Mouse (Mus musculus): ENCODE measurements around the gene Zcchc8. TPM values are rescaled to one million over a fixed set of nuclear protein-coding genes. Genes with fewer than 3 reads are reported as not detected.
"Not testable (repeated sequence)": the region's sequence is repeated elsewhere in the genome, so short reads cannot be mapped to it uniquely, and the experiment has no call there.

Zcchc8 gene
- 25.6 and 28.6 TPM in 2 replicates for polyA plus RNA-seq (2015; fragmentation: Nextera tagmentation; extraction: Ambion mirVana)

- Histone ChIP-seq H3K4me3 (replicated peaks) (peak within 1 kb of the TSS; percentile 91), H3K9ac (peak within 1 kb of the TSS; percentile 93), H3K27me3 (no peaks in the 10 kb centered on the region), H3K27ac (replicated peaks) (peak within 1 kb of the TSS; percentile 90), H3K4me1 (replicated peaks) (peaks cover 28% of the 10 kb centered on the region), H3K9me3 (replicated peaks) (no peaks in the 10 kb centered on the region), H3K4me2 (peak within 1 kb of the TSS; percentile 73), H3K36me3 (replicated peaks) (peaks cover 26% of the 10 kb centered on the region)
- ATAC-seq (ENCODE audit: insufficient read depth) = peak; percentile 100
- under 1% methylated on average over 83 of the region's 83 CpGs for WGBS (ENCODE audit: insufficient replicate concordance)
Measured at GRCm38 (mm10) chr5:123720328-123721311, at the start of gene Zcchc8. Gene Zcchc8 (minus strand): TSS chr5:123721100.

DNA sequence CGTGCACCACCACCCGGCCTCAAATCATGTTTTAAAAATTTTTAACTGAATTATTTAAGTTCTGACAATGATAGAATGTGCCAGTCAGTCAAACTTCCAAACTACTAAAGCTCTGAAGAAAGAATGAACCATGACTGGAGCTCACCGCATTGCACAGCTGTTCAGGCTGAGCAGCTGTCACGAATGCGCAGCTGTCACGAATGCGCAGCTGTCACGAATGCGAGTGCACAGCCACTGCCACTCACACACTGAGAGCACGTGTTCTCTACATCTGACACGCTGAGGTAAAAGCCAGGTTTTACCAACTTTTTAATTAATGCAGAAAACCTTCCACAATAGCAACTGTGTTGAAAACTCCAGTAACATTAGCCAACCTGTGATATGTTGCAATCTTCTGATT lies 45.6 kb upstream of the Zcchc8 start:
- 91% methylated on average over 11 of the region's 11 CpGs for WGBS (ENCODE audit: insufficient replicate concordance)
- not testable (repeated sequence) for ATAC-seq (ENCODE audit: insufficient read depth)
- H3K36me3 ChIP-seq (replicated peaks) = peaks cover 94% of the 10 kb centered on the region

DNA sequence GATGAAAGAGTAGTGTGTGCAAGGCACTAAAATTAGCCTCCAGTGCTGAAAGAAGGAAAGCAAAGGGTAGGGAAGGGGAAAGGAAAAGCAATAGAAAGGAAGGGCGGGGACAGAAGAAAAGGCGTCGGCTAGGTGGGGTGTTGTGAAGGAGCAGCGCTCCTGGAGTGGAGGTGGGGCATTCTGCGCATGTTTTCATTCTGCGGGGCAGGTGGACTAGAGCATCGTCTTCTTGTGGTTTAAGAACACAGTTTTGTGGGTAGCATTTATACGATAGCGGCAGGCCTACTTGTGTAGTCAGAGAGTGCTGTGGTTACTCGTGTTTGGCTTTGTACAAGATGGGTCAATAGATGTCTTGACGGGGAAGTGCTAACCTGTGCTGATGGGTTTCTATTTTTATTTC lies 44.6 kb upstream of the Zcchc8 start:
- H3K27me3 ChIP-seq = no peaks in the 10 kb centered on the region
- H3K9ac ChIP-seq = no peak overlapping the region
- WGBS (ENCODE audit: insufficient replicate concordance) = 79% methylated on average over 11 of the region's 11 CpGs
- H3K4me3 ChIP-seq (replicated peaks) = no peak overlapping the region
- peaks cover 93% of the 10 kb centered on the region for H3K36me3 ChIP-seq (replicated peaks)
- no peak overlapping the region for H3K27ac ChIP-seq (replicated peaks)
- no peaks in the 10 kb centered on the region for H3K4me1 ChIP-seq (replicated peaks)
- no peaks in the 10 kb centered on the region for H3K9me3 ChIP-seq (replicated peaks)
- ATAC-seq (ENCODE audit: insufficient read depth) = no peak
- no peak overlapping the region for H3K4me2 ChIP-seq

More for the DNA sequence above, 45.6 kb upstream of the Zcchc8 start:
- H3K27ac ChIP-seq (replicated peaks); H3K4me1 ChIP-seq (replicated peaks); H3K4me2 ChIP-seq; H3K4me3 ChIP-seq (replicated peaks); H3K9ac ChIP-seq; H3K9me3 ChIP-seq (replicated peaks); H3K27me3 ChIP-seq: not testable (repeated sequence)

DNA sequence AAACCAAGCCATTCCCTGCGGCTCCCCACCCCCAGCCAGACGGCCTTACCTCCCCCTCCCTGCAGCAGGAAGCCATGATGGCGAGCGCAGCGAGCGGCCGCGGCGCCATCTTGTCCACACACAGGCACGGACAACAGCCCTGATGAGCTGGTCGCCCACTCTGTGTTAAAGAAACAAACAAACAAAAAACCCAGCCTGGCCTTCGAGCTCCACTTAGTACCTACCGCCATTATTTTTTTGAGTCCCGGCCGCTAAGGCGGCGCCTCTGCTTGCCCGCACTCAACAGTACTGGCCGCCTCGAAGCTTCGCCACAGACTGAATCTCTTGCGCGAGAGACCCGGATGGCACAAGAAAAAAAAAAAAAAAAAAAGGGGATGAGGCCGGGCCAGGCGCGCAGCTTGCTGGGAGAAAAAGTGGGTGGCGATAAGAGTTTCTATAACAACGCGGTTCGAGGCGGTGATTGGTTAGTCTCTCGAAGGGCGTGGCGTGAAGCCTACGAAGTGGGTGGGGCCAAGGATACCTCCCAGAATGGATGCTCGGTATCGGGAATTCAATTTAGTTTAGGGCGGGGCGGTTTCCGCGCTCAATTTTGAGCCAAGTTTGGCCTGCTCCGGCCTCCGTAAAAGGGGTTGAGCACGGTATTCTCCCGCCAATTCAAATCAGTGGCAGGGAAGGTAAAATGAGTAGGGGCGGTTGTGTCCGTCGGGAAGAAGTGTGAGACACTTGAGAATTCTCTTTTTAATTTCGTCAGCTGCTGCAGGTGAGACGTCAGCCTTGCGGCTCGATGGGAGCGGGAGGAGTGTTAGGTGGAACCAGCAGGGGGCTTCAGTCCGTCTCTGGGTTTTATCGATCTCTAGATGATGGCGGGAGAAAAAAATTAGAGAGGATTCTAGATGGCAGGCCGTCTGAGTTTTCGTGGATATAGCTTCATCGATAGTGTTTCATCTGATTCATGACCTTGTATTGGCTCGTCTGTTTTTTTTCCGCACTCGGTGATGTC lies 28.5 kb upstream of the Zcchc8 start, which contains the start of the genes Rsrc2 and Kntc1:
Gene Rsrc2, minus strand, starts transcription at position 350 of the 1,000 bp plus-strand sequence.
Gene Kntc1, plus strand, starts transcription at position 652 of the 1,000 bp plus-strand sequence.
- H3K9ac ChIP-seq = peak within 1 kb of the TSS; percentile 76
- under 1% methylated on average over 63 of the region's 63 CpGs for WGBS (ENCODE audit: insufficient replicate concordance)
- peaks cover 52% of the 10 kb centered on the region for H3K4me1 ChIP-seq (replicated peaks)
- peak within 1 kb of the TSS; percentile 99 for H3K27ac ChIP-seq (replicated peaks)
- ATAC-seq (ENCODE audit: insufficient read depth) = peak; percentile 87
- no peaks in the 10 kb centered on the region for H3K9me3 ChIP-seq (replicated peaks)
- peak within 1 kb of the TSS; percentile 72 for H3K4me2 ChIP-seq
- no peaks in the 10 kb centered on the region for H3K27me3 ChIP-seq
- H3K36me3 ChIP-seq (replicated peaks) = peaks cover 43% of the 10 kb centered on the region
- peak within 1 kb of the TSS; percentile 72 for H3K4me3 ChIP-seq (replicated peaks)

DNA sequence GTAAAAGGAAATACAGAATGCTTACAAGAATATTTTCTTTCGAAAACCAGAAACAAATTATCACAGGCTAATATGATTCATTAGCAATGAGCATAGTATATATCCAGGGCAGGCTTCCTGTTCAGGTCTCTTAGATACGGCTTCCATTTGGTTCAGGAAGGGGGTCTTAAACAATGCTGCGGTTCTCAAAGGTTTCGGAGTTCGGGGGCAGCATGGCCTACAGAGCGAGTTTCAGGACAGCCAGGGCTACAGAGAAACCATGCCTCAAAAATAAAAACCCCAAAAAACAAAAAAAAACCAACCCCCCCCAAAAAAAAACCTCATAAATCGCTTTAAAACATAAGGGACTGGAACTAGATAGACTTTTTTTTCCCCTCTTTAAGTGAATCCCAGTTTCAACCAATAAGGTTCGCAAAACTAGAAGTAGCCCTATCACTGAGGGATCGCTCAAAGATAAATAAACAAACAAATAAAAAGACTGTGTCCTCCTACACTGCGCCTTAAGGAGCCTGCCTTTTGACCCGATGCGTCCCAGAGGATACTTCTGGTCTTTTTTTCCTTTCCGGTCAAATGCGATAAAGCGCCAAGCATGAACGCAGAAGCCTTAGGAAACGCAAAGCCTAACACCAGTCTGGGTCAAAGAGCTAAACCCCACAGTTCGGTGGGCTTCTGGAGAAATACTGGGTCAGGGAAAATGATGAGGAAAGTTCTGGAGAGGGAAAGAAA lies 27.6 kb upstream of the Zcchc8 start:
- Histone ChIP-seq H3K36me3 (replicated peaks) (peaks cover 43% of the 10 kb centered on the region), H3K4me3 (replicated peaks) (peak overlapping the region; percentile 72), H3K4me2 (peak overlapping the region; percentile 72), H3K9me3 (replicated peaks) (no peaks in the 10 kb centered on the region), H3K27me3 (no peaks in the 10 kb centered on the region), H3K27ac (replicated peaks) (peak overlapping the region; percentile 99), H3K9ac (peak overlapping the region; percentile 76), H3K4me1 (replicated peaks) (peaks cover 52% of the 10 kb centered on the region)
- ATAC-seq (ENCODE audit: insufficient read depth) = peak; percentile 4
- WGBS (ENCODE audit: insufficient replicate concordance) = under 1% methylated on average over 18 of the region's 18 CpGs

GRCm38 (mm10) chr5:123747604-123748003 lies 26.7 kb upstream of the Zcchc8 start:
- peak overlapping the region; percentile 30; the same call in 1 of the 2 replicates for H3K27ac ChIP-seq (replicated peaks)
- no peaks in the 10 kb centered on the region for H3K9me3 ChIP-seq (replicated peaks)
- peak overlapping the region; percentile 48 for H3K9ac ChIP-seq
- peaks cover 45% of the 10 kb centered on the region for H3K36me3 ChIP-seq (replicated peaks)
- 24% methylated on average over 7 of the region's 7 CpGs for WGBS (ENCODE audit: insufficient replicate concordance)
- peak overlapping the region; percentile 72 for H3K4me2 ChIP-seq
- H3K27me3 ChIP-seq = no peaks in the 10 kb centered on the region
- peak overlapping the region; percentile 72 for H3K4me3 ChIP-seq (replicated peaks)
- H3K4me1 ChIP-seq (replicated peaks) = peaks cover 49% of the 10 kb centered on the region
- no peak for ATAC-seq (ENCODE audit: insufficient read depth)

- peak overlapping the region; percentile 1; the same call in 1 of the 2 replicates for H3K9ac ChIP-seq
Measured at GRCm38 (mm10) chr5:123746253-123746652, 25.4 kb upstream of the Zcchc8 start.

GRCm38 (mm10) chr5:123744358-123744757 lies 23.5 kb upstream of the Zcchc8 start:
- no peak overlapping the region for H3K9ac ChIP-seq
- ATAC-seq (ENCODE audit: insufficient read depth) = no peak
- no peaks in the 10 kb centered on the region for H3K27me3 ChIP-seq
- no peak overlapping the region for H3K4me3 ChIP-seq (replicated peaks)
- H3K27ac ChIP-seq (replicated peaks) = no peak overlapping the region
- peaks cover 24% of the 10 kb centered on the region for H3K4me1 ChIP-seq (replicated peaks)
- H3K4me2 ChIP-seq = no peak overlapping the region
- WGBS (ENCODE audit: insufficient replicate concordance) = 91% methylated on average over 2 of the region's 2 CpGs
- H3K9me3 ChIP-seq (replicated peaks) = no peaks in the 10 kb centered on the region
- peaks cover 67% of the 10 kb centered on the region for H3K36me3 ChIP-seq (replicated peaks)

More at GRCm38 (mm10) chr5:123746253-123746652, 25.4 kb upstream of the Zcchc8 start:
- Histone ChIP-seq H3K36me3 (replicated peaks) (peaks cover 49% of the 10 kb centered on the region), H3K9me3 (replicated peaks) (no peaks in the 10 kb centered on the region), H3K4me2 (peak overlapping the region; percentile 72), H3K4me1 (replicated peaks) (peaks cover 36% of the 10 kb centered on the region), H3K27me3 (no peaks in the 10 kb centered on the region), H3K4me3 (replicated peaks) (peak overlapping the region; percentile 72), H3K27ac (replicated peaks) (no peak overlapping the region)
- no peak for ATAC-seq (ENCODE audit: insufficient read depth)

DNA sequence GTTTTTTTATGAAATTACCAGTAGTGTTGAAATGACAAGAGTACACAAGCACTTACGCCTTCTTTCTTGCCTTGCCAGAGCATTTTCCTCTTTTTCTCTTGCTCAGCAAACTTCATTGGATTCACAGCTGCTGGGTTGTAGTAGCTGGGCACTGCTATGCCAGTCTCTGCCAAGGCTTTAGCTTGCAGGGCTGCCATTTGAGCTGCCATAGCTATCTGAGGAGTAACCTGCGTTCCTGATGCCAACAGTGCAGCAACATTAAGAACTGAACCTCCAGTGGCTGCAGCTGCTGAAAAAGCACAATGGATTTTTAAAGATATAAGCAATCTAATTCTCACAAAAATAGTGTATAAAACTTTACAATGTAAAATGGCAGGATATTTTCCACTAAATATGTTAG lies 10.1 kb upstream of the Zcchc8 start:
- Histone ChIP-seq H3K27ac (replicated peaks) (no peak overlapping the region), H3K4me2 (no peak overlapping the region), H3K4me1 (replicated peaks) (no peaks in the 10 kb centered on the region), H3K36me3 (replicated peaks) (peaks cover 86% of the 10 kb centered on the region), H3K27me3 (no peaks in the 10 kb centered on the region), H3K9ac (no peak overlapping the region), H3K9me3 (replicated peaks) (no peaks in the 10 kb centered on the region), H3K4me3 (replicated peaks) (no peak overlapping the region)
- no peak for ATAC-seq (ENCODE audit: insufficient read depth)
- 97% methylated on average over 2 of the region's 2 CpGs for WGBS (ENCODE audit: insufficient replicate concordance)

GRCm38 (mm10) chr5:123723816-123724215 lies 2.9 kb upstream of the Zcchc8 start:
- Histone ChIP-seq H3K36me3 (replicated peaks) (peaks cover 19% of the 10 kb centered on the region), H3K4me1 (replicated peaks) (peaks cover 11% of the 10 kb centered on the region)
- not testable (repeated sequence) for ATAC-seq (ENCODE audit: insufficient read depth); H3K9me3 ChIP-seq (replicated peaks); H3K4me2 ChIP-seq; H3K27ac ChIP-seq (replicated peaks); H3K9ac ChIP-seq; H3K27me3 ChIP-seq; H3K4me3 ChIP-seq (replicated peaks)
- 78% methylated on average over 7 of the region's 7 CpGs for WGBS (ENCODE audit: insufficient replicate concordance)

Data from liver, embryonic 15.5 days (tissue).